Mouse (Mus musculus) cerebellum, adult 2 months (tissue): ENCODE data around the gene Pdzd2.

ENCODE experiments used
- CTCF ChIP-seq: fragments of 200-500 bp; IDR thresholded peaks from 2 replicates; pipeline ENCODE4 v1.5.1; 2011; ENCODE audit warnings: low read depth, mild to moderate bottlenecking, control low read depth, low read length, moderate library complexity, borderline replicate concordance; ENCODE audit not compliant: insufficient read depth
- POLR2A ChIP-seq: fragments of 200-500 bp; IDR thresholded peaks from 2 replicates; pipeline ENCODE4 v1.6.1; 2011; ENCODE audit warnings: low read length, control low read depth, borderline replicate concordance; ENCODE audit not compliant: insufficient read depth

DNA sequence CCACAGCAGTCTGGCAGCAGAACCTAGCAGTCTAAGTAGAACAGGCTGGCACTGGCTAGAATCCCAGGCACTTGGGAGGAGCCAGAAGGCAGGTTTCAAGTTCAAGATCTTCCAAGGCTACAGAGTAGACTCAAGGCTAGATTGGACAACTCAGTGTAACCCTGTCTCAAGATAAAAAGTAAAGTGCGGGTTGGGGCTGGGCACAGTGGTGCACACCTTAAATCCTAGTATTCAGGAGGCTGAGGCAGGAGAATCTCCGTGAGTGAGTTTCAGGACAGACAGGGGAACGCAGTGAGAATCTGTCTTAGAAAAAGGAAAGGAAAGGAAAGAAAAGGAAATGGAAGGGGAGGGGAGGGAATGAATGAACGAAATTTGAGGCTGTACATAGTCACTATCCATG lies 207.2 kb downstream of the Pdzd2 start:
- TF ChIP-seq CTCF: no peak
- no peak for TF ChIP-seq POLR2A
